Mouse (Mus musculus) liver, embryonic 14.5 days (tissue): Measurements from ENCODE around the gene Sin3b. TPM values are rescaled to one million over a fixed set of nuclear protein-coding genes. Genes with fewer than 3 reads are reported as not detected.

Experiments
- ATAC-seq: fragments of 200-750 bp; cut with Nextera tagmentation; 2 replicates; pipeline ENCODE4 v1.8.0; 2017; ENCODE audit warnings: moderate number of reproducible peaks, mild to moderate bottlenecking, moderate library complexity; ENCODE audit not compliant: insufficient read depth
- DNase-seq, 3 experiments: peaks; one replicate each; pipeline ENCODE4 v3.0.0-alpha.2; 2012 to 2013; ENCODE audit warnings: low read depth in 3 of 3, low spot score in 3 of 3
- H3K27ac ChIP-seq: fragments of 300-500 bp; sonication (generic); 2 replicates; pipeline ENCODE4 v1.5.1; 2014; ENCODE audit warnings: moderate library complexity, mild to moderate bottlenecking, control low read depth, inconsistent platforms
- H3K27me3 ChIP-seq: fragments of 300-500 bp; sonication (generic); 2 replicates; pipeline ENCODE4 v1.6.1; 2014; ENCODE audit warnings: mild to moderate bottlenecking, low read length, moderate library complexity; ENCODE audit not compliant: control insufficient read depth, insufficient read depth
- H3K36me3 ChIP-seq: fragments of 300-500 bp; sonication (generic); replicated peaks from 2 replicates; pipeline ENCODE4 v1.6.1; 2014; ENCODE audit warnings: low read depth; ENCODE audit not compliant: control insufficient read depth, insufficient read depth
- H3K4me1 ChIP-seq, 2 experiments: fragments of 200-500 bp in 1 of 2; fragments of 300-500 bp in 1 of 2; sonication (generic) in 1 of 2; replicated peaks; 2 replicates each; pipeline ENCODE4 v1.6.1; 2012 to 2014; ENCODE audit warnings: antibody characterized with exemption in 1 of 2, inconsistent platforms in 1 of 2, low read length in 1 of 2; ENCODE audit not compliant: control insufficient read depth in 2 of 2, insufficient read depth in 2 of 2
- H3K4me2 ChIP-seq: fragments of 300-500 bp; sonication (generic); 2 replicates; pipeline ENCODE4 v1.6.1; 2014; ENCODE audit warnings: low read depth, mild to moderate bottlenecking, control low read depth, moderate library complexity
- H3K4me3 ChIP-seq, 2 experiments: fragments of 200-500 bp in 1 of 2; fragments of 300-500 bp in 1 of 2; sonication (generic) in 1 of 2; 2 replicates each; pipeline ENCODE4 v1.5.1; 2012 to 2014; ENCODE audit warnings: low read depth in 2 of 2, low read length in 2 of 2, mild to moderate bottlenecking in 2 of 2, control low read depth in 1 of 2, inconsistent platforms in 1 of 2, moderate library complexity in 1 of 2; ENCODE audit not compliant: insufficient read depth in 1 of 2
- H3K9ac ChIP-seq: fragments of 300-500 bp; sonication (generic); replicated peaks from 2 replicates; pipeline ENCODE4 v1.6.1; 2014; ENCODE audit warnings: mild to moderate bottlenecking, control low read depth, moderate library complexity
- H3K9me3 ChIP-seq: fragments of 300-500 bp; sonication (generic); 2 replicates; pipeline ENCODE4 v1.6.1; 2016; ENCODE audit warnings: low read length, mixed read lengths; ENCODE audit not compliant: control insufficient read depth
- CTCF ChIP-seq: IDR thresholded peaks from 2 replicates; pipeline ENCODE4 v1.5.1; 2016; ENCODE audit warnings: antibody characterized with exemption, low read depth, control low read depth
- EP300 ChIP-seq: IDR thresholded peaks from 2 replicates; pipeline ENCODE4 v1.6.1; 2016; ENCODE audit warnings: antibody characterized with exemption, low read depth
- WGBS: fragments of 180-500 bp; shearing (Covaris S2); extraction: QIAGEN DNeasy Blood & Tissue Kit; methylation state at CpG from one replicate; pipeline ENCODE4 v1.1.7; 2014; ENCODE audit not compliant: insufficient replicate concordance; 5-methylcytosine and 5-hydroxymethylcytosine counted together
- polyA plus RNA-seq, 2 experiments: library from polyadenylated mRNA; depleted of rRNA in 1 of 2; stranded (reverse) in 1 of 2; unstranded in 1 of 2; fragments of >200 nt; fragmentation: Nextera tagmentation in 1 of 2; extraction: Ambion mirVana in 1 of 2; gene quantifications; 2 replicates each; pipeline versions ENCODE4 v1.2.1 to v1.2.3; 2012 to 2014

The Sin3b gene
- polyA plus RNA-seq, 2 experiments, result 47.6 to 70.3 TPM

DNA sequence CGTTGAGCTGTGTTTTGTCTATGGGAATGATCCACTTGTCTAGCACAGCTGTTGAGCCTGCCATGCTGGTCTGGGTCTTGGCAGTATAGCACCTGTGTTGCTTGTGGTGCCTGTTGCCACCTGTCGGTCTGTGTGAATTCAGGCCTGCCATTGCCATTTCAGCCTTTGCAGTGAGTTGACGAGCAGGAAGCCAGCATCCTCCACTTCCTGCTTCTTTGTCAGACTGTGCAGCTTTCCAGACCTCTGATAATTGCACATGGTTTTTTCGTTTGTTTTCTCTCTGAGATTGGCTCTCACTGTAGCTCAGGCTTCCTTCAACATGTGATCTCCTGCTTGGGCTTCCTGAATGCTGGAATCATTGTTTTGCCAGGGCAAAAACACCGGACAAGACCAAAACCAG is 11.9 kb downstream of the Sin3b start:
- no peak overlapping the region for H3K9ac ChIP-seq
- TF ChIP-seq EP300 (no peak), CTCF (no peak)
- no peaks in the 10 kb centered on the region for H3K4me1 ChIP-seq
- H3K9me3 ChIP-seq, result no peaks in the 10 kb centered on the region
- no peak for ATAC-seq
- H3K27ac ChIP-seq, result no peak overlapping the region
- no peak overlapping the region for H3K4me2 ChIP-seq
- H3K4me3 ChIP-seq, result no peak overlapping the region
- 60% methylated on average over 5 of the region's 5 CpGs for WGBS
- no peaks in the 10 kb centered on the region for H3K27me3 ChIP-seq
- DNase-seq, result no peak
- peaks cover 32% of the 10 kb centered on the region for H3K36me3 ChIP-seq

DNA sequence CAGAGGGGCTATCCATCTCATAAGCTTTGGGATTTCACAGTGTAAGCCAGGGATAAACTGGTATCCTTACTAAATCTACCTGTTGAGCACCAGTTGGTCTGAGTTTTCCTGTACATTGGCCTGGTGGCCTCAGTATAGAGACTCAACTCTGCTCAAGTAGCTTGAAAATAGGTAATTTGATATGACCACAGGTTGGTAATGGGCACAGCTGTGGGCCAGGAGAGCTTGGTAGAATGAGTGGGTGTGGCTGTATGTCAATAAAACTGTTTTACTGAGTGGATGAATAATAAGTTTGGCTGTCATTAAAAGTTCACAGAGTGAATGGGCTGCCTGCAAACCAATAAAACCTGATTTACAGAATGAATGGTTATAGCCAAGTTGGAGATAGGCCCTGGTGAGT is 13.8 kb downstream of the Sin3b start:
- no peak overlapping the region for H3K4me3 ChIP-seq
- no peaks in the 10 kb centered on the region for H3K9me3 ChIP-seq
- H3K36me3 ChIP-seq, result peaks cover 22% of the 10 kb centered on the region
- no peak for DNase-seq
- H3K4me1 ChIP-seq, result no peaks in the 10 kb centered on the region
- no peak overlapping the region for H3K27ac ChIP-seq
- TF ChIP-seq CTCF (no peak), EP300 (no peak)
- no peak overlapping the region for H3K9ac ChIP-seq
- H3K27me3 ChIP-seq, result no peaks in the 10 kb centered on the region
- H3K4me2 ChIP-seq, result no peak overlapping the region
- no peak for ATAC-seq

DNA sequence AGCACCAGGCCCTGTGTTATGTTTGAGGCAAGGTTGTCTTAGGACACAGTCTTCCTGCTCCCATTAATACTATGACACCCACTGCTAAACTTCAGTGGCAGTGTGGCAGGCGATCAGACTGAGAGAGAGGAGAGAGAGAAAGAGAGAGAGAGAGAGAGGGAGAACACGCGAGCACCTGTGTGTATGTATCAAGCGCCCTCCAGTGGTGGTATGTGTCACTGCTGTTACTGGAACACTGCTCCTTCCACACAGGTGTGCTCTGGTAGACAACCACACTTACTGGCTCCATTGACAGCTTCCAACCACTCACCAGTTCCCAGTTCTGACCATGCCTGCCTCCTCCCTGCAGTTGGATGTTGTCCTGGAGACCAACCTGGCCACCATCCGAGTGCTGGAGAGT is 23.0 kb downstream of the Sin3b start:
- 30% methylated on average over 5 of the region's 5 CpGs for WGBS
- H3K36me3 ChIP-seq, result peaks cover 9% of the 10 kb centered on the region; the same call in 1 of the 2 replicates
- peak in 1 of 3 experiments; percentile 10 for DNase-seq
- no peak overlapping the region for H3K27ac ChIP-seq
- H3K4me3 ChIP-seq, result no peak overlapping the region
- no peak for TF ChIP-seq EP300
- TF ChIP-seq CTCF, result peak; percentile 89
- H3K9me3 ChIP-seq, result no peaks in the 10 kb centered on the region
- H3K4me1 ChIP-seq, result no peaks in the 10 kb centered on the region
- H3K27me3 ChIP-seq, result no peaks in the 10 kb centered on the region
- no peak overlapping the region for H3K9ac ChIP-seq
- H3K4me2 ChIP-seq, result no peak overlapping the region
- ATAC-seq, result no peak

DNA sequence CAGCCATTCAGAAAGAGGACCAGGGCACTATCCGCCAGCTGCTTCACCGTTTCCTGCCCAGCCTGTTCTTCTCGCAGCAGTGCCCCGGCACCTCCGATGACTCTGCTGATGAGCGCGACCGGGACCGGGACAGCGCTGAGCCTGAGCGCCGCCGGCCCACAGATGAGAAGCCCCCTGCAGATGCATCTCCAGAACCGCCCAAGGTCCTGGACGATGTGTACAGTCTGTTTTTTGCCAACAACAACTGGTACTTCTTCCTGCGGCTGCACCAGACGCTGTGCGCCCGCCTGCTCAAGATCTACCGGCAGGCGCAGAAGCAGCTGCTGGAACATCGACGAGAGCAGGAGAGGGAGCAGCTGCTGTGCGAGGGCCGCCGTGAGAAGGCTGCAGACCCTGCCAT is 26.8 kb downstream of the Sin3b start:
- TF ChIP-seq EP300, result no peak
- no peak for TF ChIP-seq CTCF
- no peaks in the 10 kb centered on the region for H3K9me3 ChIP-seq

DNA sequence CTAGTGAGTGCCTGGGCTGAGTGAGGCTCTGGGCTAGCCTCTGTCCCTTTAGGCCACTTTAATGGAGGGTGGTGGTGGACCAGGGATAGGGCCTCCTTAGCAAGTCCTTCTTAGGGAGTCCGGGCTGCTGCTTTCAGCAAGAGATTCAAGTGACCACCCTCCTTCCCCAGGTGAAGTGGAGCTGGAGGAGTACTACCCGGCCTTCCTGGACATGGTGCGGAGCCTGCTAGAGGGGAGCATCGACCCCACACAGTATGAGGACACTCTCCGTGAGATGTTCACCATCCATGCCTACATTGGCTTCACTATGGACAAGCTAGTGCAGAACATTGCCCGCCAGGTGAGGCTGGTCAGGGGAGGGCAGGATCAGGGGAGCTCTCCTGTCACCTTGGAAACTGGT is 27.2 kb downstream of the Sin3b start:
- no peak for DNase-seq

More for the DNA sequence above, 26.8 kb downstream of the Sin3b start:
- no peak overlapping the region for H3K9ac ChIP-seq
- no peaks in the 10 kb centered on the region for H3K4me1 ChIP-seq
- no peak overlapping the region for H3K4me2 ChIP-seq
- no peak for ATAC-seq
- no peaks in the 10 kb centered on the region for H3K27me3 ChIP-seq
- peaks cover 12% of the 10 kb centered on the region; the same call in 1 of the 2 replicates for H3K36me3 ChIP-seq
- no peak overlapping the region for H3K4me3 ChIP-seq
- DNase-seq, result no peak
- WGBS, result 88% methylated on average over 26 of the region's 26 CpGs
- no peak overlapping the region for H3K27ac ChIP-seq

More for the DNA sequence above, 27.2 kb downstream of the Sin3b start:
- H3K27ac ChIP-seq, result no peak overlapping the region
- no peaks in the 10 kb centered on the region for H3K4me1 ChIP-seq
- no peak overlapping the region for H3K4me3 ChIP-seq
- WGBS, result 77% methylated on average over 6 of the region's 6 CpGs
- no peaks in the 10 kb centered on the region for H3K9me3 ChIP-seq
- H3K27me3 ChIP-seq, result no peaks in the 10 kb centered on the region
- H3K9ac ChIP-seq, result no peak overlapping the region
- no peak for TF ChIP-seq CTCF
- no peak for TF ChIP-seq EP300
- no peak for ATAC-seq
- peaks cover 12% of the 10 kb centered on the region; the same call in 1 of the 2 replicates for H3K36me3 ChIP-seq
- no peak overlapping the region for H3K4me2 ChIP-seq
